ENCODE assay signal across 8 mouse cellular contexts in genomic region chr13:21253569-21253968, GRCm38 (mm10). TPM values are rescaled to one million over a fixed set of nuclear protein-coding genes. Genes with fewer than 3 reads are reported as not detected.
DNase-seq lines count a peak whose midpoint lies in the region; ATAC-seq and TF ChIP-seq lines count a peak whose summit lies in the region.
"Had no signal": no experiment of that assay in that cellular context is flagged by ENCODE, and none has a peak within 500 bp of the region (broad histone marks: within the 10 kb centered on the region; RNA-seq: fewer than 3 reads in every experiment).

No protein-coding gene starts in this region.

- peak overlapping the region; percentile 70 for H3K4me2 ChIP-seq in embryonic facial prominence, embryonic 14.5 days (ENCODE audit: low read depth, low read length)
- H3K4me2 ChIP-seq in limb, embryonic 11.5 days (ENCODE audit: low read depth, severe bottlenecking) = peak overlapping the region; percentile 62

- under 1% methylated on average over 12 of the region's 12 CpGs for whole genome bisulfite sequencing in embryonic facial prominence, embryonic 14.5 days
- WGBS in limb, embryonic 11.5 days = 2% methylated on average over 12 of the region's 12 CpGs
- WGBS in olfactory bulb, adult 2 months = 11% methylated on average over 12 of the region's 12 CpGs

- H3K9ac ChIP-seq in embryonic facial prominence, embryonic 14.5 days (ENCODE audit: low read depth, low read length) = peak overlapping the region; percentile 55
- H3K9ac ChIP-seq in limb, embryonic 11.5 days (ENCODE audit: low read length) = peak overlapping the region; percentile 53

- ATAC-seq in embryonic facial prominence, embryonic 14.5 days (ENCODE audit: low read depth) = peak; percentile 9; the same call in 1 of the 2 replicates
- ATAC-seq in limb, embryonic 11.5 days (ENCODE audit: insufficient number of reproducible peaks, low FRiP score, low TSS enrichment, low read depth) = peak; percentile 44; the same call in 1 of the 2 replicates

- H3K4me1 ChIP-seq in embryonic facial prominence, embryonic 14.5 days (ENCODE audit: control insufficient read depth, insufficient read depth, low read length) = no peaks in the 10 kb centered on the region
- H3K4me1 ChIP-seq in limb, embryonic 11.5 days (ENCODE audit: control insufficient read depth, insufficient read depth, low read length) = no peaks in the 10 kb centered on the region; the same call in 1 of the 2 replicates
- H3K4me1 ChIP-seq in olfactory bulb, adult 2 months (ENCODE audit: control insufficient read depth, insufficient read depth, low read length) = peaks cover 6% of the 10 kb centered on the region; the same call in 1 of the 2 replicates

- no peak for TF ChIP-seq CTCF in left cerebral cortex, adult 2 months (IDR thresholded peaks at IDR 0.05)
- TF ChIP-seq CTCF in olfactory bulb, adult 2 months (IDR thresholded peaks at IDR 0.05; ENCODE audit: insufficient read depth, low read depth, low read length) = no peak

- H3K27me3 ChIP-seq in embryonic facial prominence, embryonic 14.5 days (replicated peaks; ENCODE audit: control insufficient read depth, insufficient read depth, low read length) = peaks cover 7% of the 10 kb centered on the region; the same call in 1 of the 2 replicates
- no peaks in the 10 kb centered on the region for H3K27me3 ChIP-seq in limb, embryonic 11.5 days (ENCODE audit: control insufficient read depth, insufficient read depth, low read length)

- peak overlapping the region; percentile 60 for H3K4me3 ChIP-seq in left cerebral cortex, adult 2 months
- H3K4me3 ChIP-seq in embryonic facial prominence, embryonic 14.5 days (ENCODE audit: low read depth, low read length) = peak overlapping the region; percentile 47
- peak overlapping the region; percentile 49 for H3K4me3 ChIP-seq in limb, embryonic 11.5 days (ENCODE audit: low read depth, low read length)
- peak overlapping the region; percentile 52 for H3K4me3 ChIP-seq in olfactory bulb, adult 2 months (ENCODE audit: insufficient read depth, low read depth, low read length)

- H3K36me3 ChIP-seq in embryonic facial prominence, embryonic 14.5 days (ENCODE audit: control insufficient read depth, insufficient read depth, low read length) = no peaks in the 10 kb centered on the region
- no peaks in the 10 kb centered on the region for H3K36me3 ChIP-seq in limb, embryonic 11.5 days (ENCODE audit: control insufficient read depth, insufficient read depth, low read length)

- no peak for DNase-seq in left cerebral cortex, adult 2 months (ENCODE audit: extremely low spot score in 1 of 2, low spot score in 2 of 2)
- DNase-seq in left cerebral cortex, postnatal 4 days = no peak
- no peak for DNase-seq in embryonic facial prominence, embryonic 14.5 days (ENCODE audit: low spot score)
- peak; percentile 61 for DNase-seq in limb, embryonic 11.5 days (ENCODE audit: low spot score)
- DNase-seq in thymus, adult 18-20 months = no peak
- no peak for DNase-seq in lung, postnatal 4 days

- no peak overlapping the region for H3K27ac ChIP-seq in left cerebral cortex, adult 2 months
- no peak overlapping the region for H3K27ac ChIP-seq in embryonic facial prominence, embryonic 14.5 days (replicated peaks; ENCODE audit: low read depth, low read length)
- no peak overlapping the region for H3K27ac ChIP-seq in limb, embryonic 11.5 days (replicated peaks; ENCODE audit: low read depth, low read length)
- no peak overlapping the region for H3K27ac ChIP-seq in olfactory bulb, adult 2 months (ENCODE audit: insufficient read depth, low read depth, low read length)
- H3K27ac ChIP-seq: macrophage had no signal

- TF ChIP-seq POLR2A in olfactory bulb, adult 2 months (IDR thresholded peaks at IDR 0.05; ENCODE audit: insufficient read depth, low read depth, low read length) = no peak

- no peaks in the 10 kb centered on the region for H3K9me3 ChIP-seq in embryonic facial prominence, embryonic 14.5 days (ENCODE audit: control insufficient read depth, low read length)
- no peaks in the 10 kb centered on the region for H3K9me3 ChIP-seq in limb, embryonic 11.5 days (ENCODE audit: control insufficient read depth, low read length)

- intact Hi-C loops in left cerebral cortex, adult 2 months (cut with DNase I) = no loop called here
- intact Hi-C loops in left cerebral cortex, postnatal 4 days (cut with DNase I) = no loop called here

RNA-seq across cellular contexts. Expression of gene Gpx5, which starts 39.0 kb away (rescaled TPM):
- total RNA-seq in left cerebral cortex, adult 2 months (2021) = not detected
- not detected for total RNA-seq in left cerebral cortex, postnatal 4 days (2021)
- not detected in 2 replicates for polyA plus RNA-seq in embryonic facial prominence, embryonic 14.5 days (2014; fragmentation: Nextera tagmentation; extraction: Ambion mirVana)
- not detected in 2 replicates for polyA plus RNA-seq in limb, embryonic 11.5 days (2014; fragmentation: Nextera tagmentation; extraction: Ambion mirVana)
- not detected in 2 replicates for polyA plus RNA-seq in olfactory bulb, adult 2 months (2012; ENCODE audit: insufficient read depth, insufficient read length, low replicate concordance, missing spikeins)
- polyA plus RNA-seq: macrophage had no signal

RNA-seq across cellular contexts. Expression of gene Gpx6, which starts 58.4 kb away (rescaled TPM):
- not detected for total RNA-seq in left cerebral cortex, adult 2 months (2021)
- not detected for total RNA-seq in left cerebral cortex, postnatal 4 days (2021)
- polyA plus RNA-seq in embryonic facial prominence, embryonic 14.5 days (2014; fragmentation: Nextera tagmentation; extraction: Ambion mirVana) = not detected in 2 replicates
- 0.51 and 0.88 TPM in 2 replicates for polyA plus RNA-seq in limb, embryonic 11.5 days (2014; fragmentation: Nextera tagmentation; extraction: Ambion mirVana)
- polyA plus RNA-seq in olfactory bulb, adult 2 months (2012; ENCODE audit: insufficient read depth, insufficient read length, low replicate concordance, missing spikeins) = not detected in 2 replicates
- polyA plus RNA-seq: macrophage had no signal
